Mouse (Mus musculus) adrenal gland, postnatal 25 days (tissue): Measurements from ENCODE around the gene Ndufs4. TPM values are rescaled to one million over a fixed set of nuclear protein-coding genes. Genes with fewer than 3 reads are reported as not detected.

Experiments used
- DNase-seq: peaks from one replicate; pipeline ENCODE4 v3.0.0; 2021; ENCODE audit warnings: mixed read lengths
- long read RNA-seq: library from polyadenylated mRNA; stranded (forward); transcript quantifications from one replicate; pipeline ENCODE4 v2.0.0, GENCODE M21; 2021
- total RNA-seq: library from RNA; stranded (reverse); gene quantifications from 2 replicates; pipeline ENCODE4 v1.2.3, GENCODE M21; 2021

The Ndufs4 gene
- total RNA-seq = 212 and 215 TPM in 2 replicates
- long read RNA-seq, transcript Ndufs4-201 (5 exons, 1,698 nt) = major isoform, 92 of 103 reads
- long read RNA-seq, transcript Ndufs4-202 (4 exons, 571 nt) = minor isoform, 6 of 103 reads
- long read RNA-seq, partial matches to known transcripts = 3 of 103 reads
- long read RNA-seq, other reads (novel, unspliced or antisense) = 2 of 103 reads

DNA sequence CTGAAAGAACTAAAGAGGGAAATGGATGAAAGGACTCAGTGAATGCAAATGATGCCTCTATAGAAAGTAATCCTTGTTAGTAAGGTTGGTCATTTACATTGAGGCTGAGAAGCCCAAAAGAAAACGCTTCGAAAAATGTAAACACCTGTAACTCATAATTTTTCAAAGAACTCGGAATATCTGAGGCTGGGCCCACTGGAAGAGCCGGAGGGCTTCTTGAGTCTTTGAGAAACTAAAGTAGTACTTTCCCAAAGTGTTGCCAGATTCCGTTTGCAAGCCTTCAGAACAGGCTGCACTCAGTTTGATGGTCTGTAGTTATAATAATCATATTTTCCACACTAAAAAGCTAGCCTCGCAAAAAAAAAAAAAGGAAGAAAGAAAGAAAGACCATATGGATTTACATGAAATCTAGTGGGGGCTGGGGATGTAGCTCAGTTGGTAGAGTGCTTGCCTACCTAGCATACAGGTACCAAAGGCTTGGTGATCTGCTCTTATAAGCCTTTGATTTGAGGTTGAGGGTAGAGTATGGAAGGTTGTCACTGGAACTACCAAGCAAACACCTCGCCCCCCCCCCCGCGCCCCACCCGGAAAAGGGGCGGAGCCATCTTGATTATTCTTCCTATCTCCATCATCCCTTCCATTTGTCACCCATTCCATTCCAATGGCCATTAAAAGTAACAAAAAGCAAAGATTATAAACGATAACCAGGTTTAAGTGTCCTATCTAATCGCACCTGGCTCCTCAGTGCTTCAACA, at the start of gene Ndufs4:
TSS of gene Ndufs4 (minus strand) at position 48 of the 755 bp plus-strand sequence.
- DNase-seq = no peak

GRCm38 (mm10) chr13:114432491-114432890, 44.4 kb upstream of the Ndufs4 start:
- no peak for DNase-seq

- DNase-seq = no peak
Measured at GRCm38 (mm10) chr13:114425230-114425629, 37.2 kb upstream of the Ndufs4 start.

GRCm38 (mm10) chr13:114420235-114420634, 32.2 kb upstream of the Ndufs4 start:
- no peak for DNase-seq

- no peak for DNase-seq
Measured at GRCm38 (mm10) chr13:114419364-114419763, 31.3 kb upstream of the Ndufs4 start.

DNA sequence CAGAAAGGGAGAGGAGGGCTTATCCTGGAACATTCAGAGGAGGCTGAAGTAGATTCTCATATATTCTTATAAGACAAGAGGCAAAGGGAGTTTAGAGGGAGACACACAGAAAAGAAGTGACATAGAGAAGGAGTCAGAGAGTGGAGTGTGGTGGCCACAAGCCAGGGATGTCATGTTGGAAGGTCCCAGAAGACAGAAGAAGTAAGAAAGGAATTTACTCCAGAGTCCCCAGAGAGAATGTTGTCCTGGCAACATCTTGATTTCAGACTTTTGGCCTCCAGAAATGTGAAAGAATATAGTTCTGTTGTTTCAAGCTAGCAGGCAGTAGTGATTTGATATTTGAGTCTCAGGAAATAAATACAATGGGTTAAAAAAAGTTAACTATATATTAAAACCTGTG, 24.3 kb upstream of the Ndufs4 start:
- no peak for DNase-seq

- no peak for DNase-seq
Measured at GRCm38 (mm10) chr13:114406866-114407265, 18.8 kb upstream of the Ndufs4 start.

DNA sequence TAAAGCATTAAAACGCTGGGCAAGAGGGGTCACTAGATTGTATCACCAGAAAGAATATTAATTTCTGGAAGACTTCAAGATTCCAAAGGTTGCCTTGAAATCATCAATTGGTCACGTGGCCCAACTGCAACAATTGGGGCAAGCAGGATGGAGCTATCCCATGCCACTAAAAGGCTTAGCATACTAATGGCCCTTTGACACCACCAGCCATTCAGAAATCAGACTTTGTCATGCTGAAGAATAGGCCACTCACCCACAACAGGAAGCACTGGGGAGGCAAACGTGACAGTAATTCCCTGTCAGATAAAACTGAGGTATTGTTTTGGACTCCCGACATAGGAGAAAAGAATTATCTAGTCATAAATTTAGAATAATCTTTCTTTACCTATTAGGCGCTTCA, 18.4 kb upstream of the Ndufs4 start:
- no peak for DNase-seq

DNA sequence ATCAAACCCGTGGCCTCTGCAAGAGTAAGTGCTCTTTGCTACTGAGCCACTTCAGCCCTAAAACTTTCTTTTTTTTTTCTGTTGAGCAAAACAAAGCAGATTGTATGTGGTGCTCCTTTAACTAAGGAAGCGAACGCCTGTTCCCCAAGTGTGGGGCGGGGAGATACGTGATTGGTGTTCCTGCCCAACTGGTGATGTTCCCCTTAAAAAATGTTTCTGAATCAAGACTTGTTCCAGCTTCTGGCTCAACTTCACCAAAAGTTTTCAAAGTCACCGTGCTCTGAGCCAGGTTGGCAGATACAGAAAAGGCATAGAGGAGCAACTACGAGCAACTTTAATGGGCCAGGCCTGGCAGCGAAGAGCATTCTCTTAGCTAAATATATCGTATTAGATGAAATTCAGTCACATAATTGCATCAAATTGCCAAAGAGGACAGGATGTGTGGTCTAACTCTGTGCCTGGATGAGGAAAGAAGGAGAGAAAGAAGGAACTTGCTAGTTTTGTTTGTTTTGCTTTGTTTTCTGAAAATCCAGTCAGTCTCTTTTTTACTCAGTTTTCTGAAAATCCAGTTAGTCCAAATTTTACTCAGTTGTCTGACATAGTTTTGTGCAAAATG, 17.1 kb upstream of the Ndufs4 start:
- DNase-seq = no peak

DNA sequence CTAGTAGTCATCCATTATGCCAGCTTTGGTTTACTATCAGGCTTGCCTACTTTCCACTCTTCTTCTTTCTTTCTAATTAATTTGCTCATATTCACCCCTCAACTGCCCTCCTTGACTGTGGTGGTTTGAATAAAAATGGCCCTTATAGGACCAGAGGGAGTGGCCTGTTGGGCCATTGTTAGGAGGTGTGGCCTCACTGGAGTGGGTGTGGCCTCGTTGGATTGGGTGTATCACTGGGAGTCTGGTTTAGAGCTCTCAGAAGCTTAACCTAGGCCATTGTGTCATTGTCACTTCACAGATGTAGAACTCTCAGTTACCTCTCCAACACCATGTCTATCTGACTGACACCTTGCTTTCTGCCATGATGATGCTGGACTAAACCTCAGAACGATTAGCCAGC, 10.8 kb upstream of the Ndufs4 start:
- no peak for DNase-seq

DNA sequence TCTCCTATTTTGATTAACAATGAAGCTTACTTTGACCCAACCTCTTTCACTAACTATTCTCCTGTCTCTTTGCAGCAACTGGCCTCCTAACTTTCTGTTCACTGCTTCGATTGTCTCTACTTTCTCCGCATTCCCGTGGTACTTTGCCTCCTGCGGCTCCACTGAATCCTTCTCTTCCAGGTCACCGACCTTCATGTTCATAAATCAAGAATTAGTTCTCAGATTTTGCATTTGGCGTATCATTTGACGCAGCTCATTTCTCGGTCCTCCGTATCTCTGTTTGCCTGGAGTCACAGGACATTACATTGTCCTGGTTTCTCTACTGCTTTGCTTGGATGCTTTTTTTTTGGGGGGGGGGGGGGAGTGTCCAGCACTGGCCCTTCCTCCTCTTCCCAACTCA, 9.2 kb upstream of the Ndufs4 start:
- DNase-seq = no peak

GRCm38 (mm10) chr13:114396863-114397262, 8.8 kb upstream of the Ndufs4 start:
- no peak for DNase-seq

DNA sequence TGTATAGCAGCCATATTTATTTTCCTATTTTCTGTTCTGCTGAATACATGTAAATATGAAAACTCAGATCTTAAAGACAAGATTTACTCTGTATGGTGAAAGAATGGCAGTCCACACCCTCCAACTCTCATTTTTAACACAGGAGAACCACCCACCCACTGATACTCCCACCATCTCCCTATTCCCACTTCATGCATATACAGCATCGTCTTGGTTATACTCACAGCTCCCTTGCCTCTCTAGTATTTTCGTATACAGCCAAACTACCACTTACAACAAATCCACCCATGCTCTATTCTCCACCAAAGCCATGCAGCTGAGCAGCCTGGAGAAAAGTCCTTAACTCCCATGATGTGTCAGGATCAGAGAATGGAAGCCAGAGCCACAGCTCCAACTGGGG, 6.7 kb upstream of the Ndufs4 start:
- no peak for DNase-seq

- no peak for DNase-seq
Measured at GRCm38 (mm10) chr13:114392501-114392900, 4.4 kb upstream of the Ndufs4 start.

DNA sequence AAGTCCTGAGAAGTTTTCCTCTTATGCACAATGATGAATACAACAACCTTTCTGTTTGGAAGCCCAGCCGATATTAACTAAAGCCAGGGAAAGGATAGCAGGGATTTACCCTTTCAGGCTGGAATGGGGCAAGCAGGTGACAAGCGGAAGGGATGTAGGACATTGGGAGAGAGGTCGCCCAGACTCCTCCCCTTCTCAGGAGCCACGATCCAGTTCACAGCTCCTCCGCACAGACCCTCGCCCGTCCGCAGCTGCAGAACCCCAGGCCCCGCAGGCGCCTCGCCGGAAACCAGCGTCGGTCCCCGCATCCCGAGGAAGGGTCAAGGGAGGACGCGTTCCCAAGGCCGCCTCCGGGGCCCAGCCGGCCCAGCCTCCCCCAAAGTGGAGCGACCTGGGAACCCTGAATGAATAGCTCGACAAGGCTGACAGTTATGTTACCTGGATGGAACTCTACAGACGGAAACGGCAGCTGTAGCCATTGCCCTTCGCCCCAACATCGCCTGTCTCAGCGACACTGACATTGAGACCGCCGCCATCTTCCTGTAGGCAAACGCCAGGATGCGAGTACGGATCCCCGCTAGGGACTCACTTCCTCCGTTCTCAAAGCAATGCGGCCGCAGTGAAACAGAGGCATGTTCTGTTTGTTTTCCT, 412 bp downstream of the Ndufs4 start:
- peak; percentile 96 for DNase-seq

DNA sequence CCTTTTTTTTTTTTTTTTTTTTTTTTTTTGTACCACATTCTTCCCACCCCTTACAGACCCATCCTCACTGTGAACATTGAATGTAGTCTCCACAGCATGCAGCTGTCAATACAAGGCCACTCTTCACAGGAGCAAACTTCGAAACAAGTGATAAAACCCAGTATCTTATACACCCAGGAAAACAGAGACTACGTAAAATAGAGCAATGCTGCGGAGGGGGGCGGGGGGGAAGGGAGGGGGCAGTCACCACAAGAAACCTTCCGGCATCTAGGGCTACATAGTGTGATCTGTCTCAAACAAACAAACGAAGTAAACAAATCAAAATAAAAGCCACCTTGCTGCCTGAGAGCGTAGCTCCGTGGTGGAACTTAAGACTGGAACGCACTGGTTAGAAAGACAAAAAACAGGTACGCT, 977 bp downstream of the Ndufs4 start:
- DNase-seq = no peak

- DNase-seq = no peak
Measured at GRCm38 (mm10) chr13:114376511-114376910, 11.5 kb downstream of the Ndufs4 start.

DNA sequence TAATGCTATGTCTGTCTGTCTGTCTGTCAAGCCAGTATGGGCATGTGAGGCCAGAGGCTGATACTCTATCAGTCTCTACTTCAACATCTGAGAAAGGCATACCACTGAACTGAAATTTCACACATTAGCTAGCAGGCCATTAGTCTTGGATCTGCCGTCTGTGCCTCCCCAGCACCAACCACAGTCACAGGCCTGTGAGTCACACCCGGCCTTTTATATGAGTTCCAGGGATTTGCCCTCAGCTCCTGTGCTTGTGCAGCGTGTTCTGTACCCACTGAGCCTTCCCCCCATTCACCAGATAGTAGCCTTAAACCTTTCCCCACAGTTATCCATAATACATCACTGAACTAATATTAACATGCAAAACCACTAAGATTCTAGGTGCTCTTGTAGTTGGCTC, 26.0 kb downstream of the Ndufs4 start:
- DNase-seq = peak; percentile 30

DNA sequence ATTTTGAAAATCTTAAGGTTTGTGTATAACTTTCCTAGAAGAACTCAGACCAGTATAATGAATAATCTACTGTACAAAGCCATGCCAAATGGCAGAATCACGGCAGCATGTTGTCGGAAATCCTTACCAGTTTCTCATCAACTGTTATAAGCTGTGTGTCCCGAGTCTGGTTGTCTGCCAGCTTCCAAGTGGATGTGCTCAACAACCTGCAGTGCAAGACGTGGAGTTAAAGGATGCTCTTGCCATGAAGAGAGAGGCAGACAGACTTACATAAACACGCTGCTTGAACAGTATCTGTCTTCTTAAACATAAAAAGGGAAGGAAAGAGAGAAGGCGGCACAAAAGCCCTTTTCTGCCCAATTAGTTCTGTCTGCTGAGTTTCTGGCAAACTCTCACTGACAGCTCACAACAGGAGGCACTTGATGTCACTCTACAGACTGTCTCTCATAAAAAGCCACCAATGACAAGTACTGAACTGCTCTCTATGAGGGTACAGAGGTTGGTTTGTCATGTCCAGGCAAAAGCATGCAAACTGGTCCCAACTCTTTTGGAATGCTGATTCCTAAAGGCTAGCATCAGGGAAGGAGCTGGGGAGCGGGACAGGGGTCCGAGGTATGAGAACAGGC, 36.6 kb downstream of the Ndufs4 start:
- DNase-seq = no peak

GRCm38 (mm10) chr13:114344979-114345712, 42.9 kb downstream of the Ndufs4 start:
- DNase-seq = no peak

DNA sequence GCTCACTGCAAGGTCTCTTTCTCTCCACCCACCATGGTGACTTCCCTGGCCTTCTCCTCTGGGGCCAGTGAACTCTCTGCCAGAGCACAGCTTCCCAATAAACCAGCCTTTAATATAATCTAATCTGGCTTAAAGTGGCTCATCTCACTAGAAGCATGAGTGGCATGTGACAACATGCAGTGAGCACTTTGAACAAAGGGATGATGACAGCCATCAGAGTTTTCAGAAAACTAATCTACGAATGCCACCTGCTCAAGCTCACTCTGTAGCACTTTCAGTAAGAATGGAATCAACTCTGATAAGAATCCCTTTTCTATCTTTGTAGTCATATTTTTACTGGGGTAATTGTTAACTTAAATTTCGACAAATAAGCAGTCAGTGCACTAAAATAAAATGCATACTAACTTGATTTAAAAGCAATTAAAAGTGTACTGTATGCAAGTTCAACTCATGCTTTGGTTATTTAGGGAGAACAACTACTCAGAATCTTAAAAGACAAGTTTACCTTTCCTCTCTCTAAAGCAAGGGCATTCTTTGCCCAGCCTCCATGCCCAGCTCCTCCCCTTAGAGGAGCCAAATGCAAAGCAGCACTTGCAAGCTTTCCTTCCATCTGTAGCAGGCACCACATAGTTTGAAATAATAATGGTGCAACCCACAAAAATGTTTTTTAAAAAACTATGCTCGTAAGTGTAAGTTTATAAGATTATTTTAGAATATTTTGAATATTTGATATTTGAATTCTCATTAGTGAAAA, 43.7 kb downstream of the Ndufs4 start:
- DNase-seq = no peak
